Mouse (Mus musculus) liver, adult (tissue): ENCODE measurements around the gene Traf3ip1.

Experiments
- GATA4 ChIP-seq: IDR thresholded peaks from 2 replicates; pipeline ENCODE4 v1.6.1; 2014; ENCODE audit warnings: mild to moderate bottlenecking, low read length; ENCODE audit not compliant: insufficient replicate concordance

Gene Traf3ip1

DNA sequence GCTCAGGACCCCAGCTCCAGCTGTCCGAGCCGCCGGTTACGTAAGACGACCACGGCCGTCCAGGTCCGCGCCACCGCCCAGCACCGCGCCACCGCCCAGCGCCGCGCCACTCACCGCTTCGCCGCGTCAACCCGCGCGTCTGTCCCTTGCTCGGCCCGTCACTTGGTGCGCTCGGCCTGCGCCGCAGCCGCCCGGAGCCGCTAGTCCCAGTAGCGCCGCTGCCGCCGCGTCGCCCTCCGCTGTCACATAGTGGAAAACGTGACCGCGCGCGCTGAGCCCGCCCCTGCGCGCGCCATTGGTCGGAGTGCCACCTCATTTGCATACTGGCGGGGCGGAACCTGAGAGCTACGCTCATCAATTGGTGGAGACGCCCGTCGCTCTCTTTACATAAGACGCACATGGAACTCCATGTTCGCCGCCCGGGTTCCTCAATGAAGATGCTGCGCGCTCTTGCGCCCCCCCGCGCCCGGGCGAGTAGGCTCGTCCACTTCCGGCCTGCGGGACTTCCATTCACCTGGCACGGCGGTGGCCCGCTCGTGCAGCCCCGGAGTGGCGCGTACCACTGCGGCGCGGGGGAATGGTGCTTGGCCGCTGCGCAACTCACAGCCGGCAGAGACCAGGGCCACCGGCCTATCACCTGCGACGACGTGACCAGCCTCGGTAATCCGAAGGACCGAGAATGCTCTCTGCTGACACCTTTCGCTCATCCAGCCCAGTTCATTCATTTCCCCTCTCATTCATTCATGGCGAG, 35.2 kb upstream of the Traf3ip1 start, which contains the start of gene Per2:
TSS of gene Per2 (minus strand) at position 266 of the 751 bp plus-strand sequence.
- no peak for TF ChIP-seq GATA4

DNA sequence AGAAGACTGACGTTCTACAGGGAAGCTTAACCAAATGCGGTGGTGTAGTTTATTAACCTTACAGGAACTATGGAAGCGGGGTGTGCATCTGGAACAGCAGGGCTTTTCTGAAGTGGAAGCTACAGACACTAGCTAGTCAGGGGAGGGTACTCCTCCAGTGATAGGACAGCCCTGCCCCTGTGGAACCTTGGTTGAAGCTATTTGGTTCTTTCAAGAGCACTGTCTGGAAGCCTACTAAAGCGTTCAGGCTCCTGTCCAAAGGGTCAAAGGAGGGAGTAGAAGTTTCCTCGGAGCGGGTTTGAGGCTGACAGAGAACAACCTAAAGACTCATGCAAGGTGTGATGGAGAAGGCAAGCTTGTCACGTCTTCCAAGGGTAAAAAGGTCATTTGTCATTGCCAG, 34.4 kb upstream of the Traf3ip1 start:
- TF ChIP-seq GATA4: no peak

DNA sequence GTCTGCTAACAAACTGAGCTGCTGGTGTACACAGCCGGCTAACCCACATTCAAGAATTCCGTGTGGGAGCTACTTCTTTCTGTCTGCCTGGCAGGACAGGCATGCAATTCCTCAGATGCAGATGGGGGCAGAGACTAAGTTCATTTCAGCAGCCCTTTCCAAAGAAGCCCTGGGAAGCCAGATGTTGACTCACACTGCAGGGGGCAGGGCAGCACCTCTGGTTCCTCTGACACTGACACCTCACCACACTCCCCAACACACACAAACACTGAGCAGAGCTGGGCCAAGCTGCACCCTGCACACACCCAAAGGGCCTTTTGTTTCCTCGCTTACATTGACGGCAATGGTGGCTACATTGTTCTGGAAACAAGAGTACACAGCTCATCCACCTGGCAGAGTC, 33.9 kb upstream of the Traf3ip1 start:
- TF ChIP-seq GATA4: no peak

DNA sequence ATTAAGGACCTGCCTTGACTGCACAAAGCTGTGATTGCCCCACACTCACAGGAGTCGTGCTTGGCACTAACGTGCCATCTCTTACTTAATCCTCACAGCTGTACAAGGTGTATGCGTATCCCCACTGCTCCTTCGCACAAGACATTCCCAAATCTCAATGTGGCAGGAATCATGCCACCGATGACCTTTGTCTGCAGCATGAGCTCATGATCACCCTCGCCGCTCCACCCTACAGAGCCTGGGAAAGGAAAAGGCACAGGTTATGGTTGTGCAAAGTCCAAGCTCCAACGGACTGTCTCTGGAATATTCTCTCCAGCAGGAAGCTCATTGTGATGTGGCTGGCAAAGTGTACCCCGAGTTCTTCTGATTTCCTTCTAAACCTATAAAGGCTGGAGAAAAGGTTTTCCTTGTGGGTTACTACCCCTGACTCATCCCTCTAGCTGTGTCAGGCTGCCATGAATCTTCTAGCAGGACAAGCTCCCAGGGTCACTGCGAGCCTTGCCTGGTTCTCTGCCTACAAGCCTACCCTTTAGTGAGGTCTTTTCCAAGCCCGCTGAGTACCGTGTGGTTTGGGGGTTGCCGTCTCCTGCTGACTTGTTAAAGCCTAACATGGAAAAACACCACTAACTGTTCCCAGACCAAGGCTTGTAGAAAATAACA, 31.0 kb upstream of the Traf3ip1 start:
- no peak for TF ChIP-seq GATA4

DNA sequence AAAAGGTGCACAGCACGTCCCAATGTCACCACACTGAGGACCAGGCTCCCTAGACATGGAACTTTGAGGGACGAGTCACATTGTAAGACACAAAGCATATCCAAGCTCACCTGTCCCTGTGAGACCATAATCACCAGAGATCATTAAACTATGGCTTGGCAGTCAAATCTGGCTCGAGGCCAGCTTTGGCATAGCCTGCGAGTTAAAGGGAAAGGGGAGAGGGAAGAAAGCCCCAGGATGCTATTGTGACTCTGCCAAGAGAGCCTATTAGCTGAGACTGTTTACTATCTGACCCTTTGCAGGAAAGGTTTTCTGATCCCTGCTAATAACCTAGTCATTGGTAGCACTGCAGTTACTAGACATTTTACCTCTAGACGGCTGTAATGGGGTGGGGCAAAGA, 30.0 kb upstream of the Traf3ip1 start:
- no peak for TF ChIP-seq GATA4

DNA sequence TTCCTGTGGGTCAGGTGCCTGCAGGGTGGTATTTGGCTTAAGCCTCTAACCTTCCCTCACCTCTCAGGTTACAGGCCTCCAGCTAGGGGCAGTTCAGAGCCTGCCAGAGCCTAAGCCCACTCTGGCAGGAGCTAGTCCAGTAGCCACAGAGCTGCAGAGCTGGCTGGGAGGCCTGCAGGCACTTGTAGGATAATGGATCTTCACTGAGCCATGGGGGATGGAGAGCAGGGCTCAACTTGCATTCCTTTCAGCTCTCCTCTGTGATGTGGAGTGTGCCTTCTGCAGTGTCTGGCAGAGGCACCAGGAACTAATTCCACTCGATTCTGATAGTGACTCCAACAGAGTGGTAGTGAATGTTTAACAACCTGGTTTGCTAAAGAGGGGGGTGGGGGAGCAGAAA, 29.2 kb upstream of the Traf3ip1 start:
- no peak for TF ChIP-seq GATA4

DNA sequence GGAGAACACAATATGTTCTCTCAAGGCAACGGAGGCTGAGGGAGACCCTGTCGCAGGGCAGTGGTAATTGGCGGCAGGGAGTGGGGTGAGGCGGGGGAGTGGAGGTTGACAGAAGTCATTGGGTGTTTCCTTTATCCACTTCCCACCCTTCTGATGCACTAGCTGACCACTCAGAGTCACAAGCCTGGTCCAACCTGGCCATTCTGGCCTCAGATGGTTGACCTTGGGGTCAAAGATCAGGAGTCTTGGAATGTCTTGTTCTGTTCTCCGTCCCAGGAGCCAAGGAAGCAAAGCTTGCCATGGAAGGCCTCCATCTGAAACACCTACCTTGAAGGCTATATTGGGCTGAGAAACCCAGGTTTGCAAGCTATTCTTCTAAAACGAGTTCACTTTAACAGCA, 28.3 kb upstream of the Traf3ip1 start:
- TF ChIP-seq GATA4: no peak

DNA sequence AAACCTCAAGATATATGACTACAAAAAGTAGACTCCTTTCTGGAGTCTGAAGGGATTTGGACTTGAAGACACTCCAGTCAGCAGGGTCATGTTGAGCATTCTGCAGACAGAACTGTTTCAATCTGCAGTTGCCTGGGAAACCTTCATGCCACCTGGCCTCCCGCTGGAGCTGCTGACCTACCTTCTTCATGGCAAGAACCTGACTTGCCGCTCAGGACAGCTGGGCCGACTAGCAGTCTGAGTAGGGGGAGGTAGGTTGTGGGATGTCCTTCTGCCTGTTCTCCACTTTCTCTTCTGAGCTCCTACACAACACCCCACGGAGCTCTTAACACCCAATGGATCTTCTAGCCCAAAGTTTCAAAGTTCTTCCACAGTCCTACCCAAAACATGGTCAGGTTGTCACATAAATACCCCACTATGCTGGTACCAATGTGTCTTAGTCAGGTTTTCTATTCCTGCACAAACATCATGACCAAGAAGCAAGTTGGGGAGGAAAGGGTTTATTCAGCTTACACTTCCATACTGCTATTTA, 24.5 kb upstream of the Traf3ip1 start:
- TF ChIP-seq GATA4: no peak

DNA sequence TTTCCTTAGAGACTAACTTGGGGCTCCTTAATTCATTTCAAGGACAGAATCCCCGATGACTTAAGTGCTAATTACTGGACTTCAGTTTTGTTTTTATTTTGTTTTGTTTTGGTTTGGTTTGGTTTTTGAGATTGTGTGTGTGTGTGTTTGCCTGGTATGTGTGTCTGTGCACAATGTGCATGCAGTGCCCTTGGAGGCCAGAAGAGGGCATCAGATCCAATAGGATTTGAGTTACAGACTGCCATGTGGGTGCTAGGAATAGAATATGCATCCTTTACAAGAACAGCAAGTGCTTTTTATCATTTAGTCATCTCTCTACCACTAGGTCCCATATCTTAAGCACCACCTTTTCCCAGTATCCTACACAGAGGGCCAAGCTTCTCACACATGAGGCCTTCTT, 15.5 kb upstream of the Traf3ip1 start:
- no peak for TF ChIP-seq GATA4

DNA sequence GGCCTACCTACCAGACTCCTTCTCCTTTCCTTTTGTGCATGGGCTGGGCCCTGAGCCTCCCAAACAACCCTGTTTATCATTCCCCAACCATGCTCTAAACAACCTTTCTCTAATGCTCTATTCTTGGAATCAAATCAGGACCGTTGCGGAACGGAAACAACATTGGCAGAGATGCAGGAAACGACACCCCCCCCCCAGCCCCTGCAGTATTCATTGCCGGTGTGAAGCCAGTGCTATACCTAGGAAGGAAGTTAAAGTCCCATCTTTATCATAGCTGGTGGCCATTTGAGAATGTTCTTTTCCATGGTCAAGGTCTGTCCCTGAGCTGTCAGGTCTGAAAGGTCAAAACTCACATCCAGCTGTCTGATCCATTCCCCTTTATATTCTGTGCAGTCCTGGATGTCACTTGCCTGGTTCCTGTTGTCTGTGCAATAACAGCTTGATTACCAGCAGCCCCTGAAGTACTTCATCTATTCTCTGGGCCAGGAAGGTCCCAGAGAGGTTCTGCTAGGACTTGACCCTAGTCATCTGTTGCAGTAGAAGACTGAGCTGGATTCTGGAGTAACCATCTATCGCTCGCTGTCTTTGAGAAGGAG, 11.7 kb upstream of the Traf3ip1 start:
- TF ChIP-seq GATA4: no peak

DNA sequence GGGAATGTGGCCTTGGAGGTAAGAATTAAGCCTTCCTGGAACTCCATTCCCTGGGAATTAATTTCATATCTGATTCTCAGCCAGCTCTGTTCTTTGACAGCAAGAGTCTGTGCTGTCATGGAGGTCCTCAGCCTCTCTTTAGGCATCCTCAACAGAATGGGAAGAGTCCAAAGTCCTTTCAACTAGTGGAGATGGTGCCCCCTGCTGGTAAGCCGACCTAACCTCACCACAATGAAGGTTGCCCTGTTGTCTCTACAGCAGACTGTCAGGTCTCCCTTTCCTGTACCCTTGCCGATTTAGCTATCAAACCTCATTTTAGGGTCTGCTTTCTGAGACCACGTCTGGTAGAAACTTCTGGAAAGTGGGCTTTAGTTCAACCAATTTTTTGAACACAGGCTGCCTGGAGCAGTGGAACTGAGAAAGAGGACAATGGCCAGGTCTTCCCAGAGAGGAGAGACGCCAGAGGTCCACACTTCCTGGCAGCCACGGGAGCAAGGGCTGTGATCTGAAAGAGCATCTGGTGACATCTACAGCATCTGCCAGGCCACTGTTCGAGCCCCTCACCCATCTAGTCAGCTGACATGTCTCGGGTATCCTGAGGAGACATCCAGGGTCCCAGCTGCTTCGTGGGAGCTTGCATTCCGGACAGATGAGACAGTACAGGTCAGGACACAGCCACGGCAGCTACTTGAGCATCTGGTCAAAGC, 11.0 kb upstream of the Traf3ip1 start:
- TF ChIP-seq GATA4: no peak

DNA sequence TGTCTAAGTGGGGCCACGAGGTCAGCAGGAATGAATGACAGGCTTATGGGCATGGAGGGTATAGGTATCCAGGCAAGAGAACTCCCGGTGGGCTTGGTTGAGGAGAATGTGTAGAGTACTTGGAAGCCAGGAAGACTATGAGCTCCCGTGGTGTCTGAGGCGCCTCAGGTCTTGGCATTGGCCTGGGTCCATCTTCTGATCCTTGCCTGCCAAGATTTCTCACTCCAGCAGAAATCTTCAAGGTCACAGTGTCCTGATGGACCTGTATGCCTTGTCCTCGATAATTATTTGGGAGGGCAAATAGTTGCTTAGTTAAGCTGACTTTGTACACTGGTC, 10.5 kb upstream of the Traf3ip1 start:
- TF ChIP-seq GATA4: no peak

DNA sequence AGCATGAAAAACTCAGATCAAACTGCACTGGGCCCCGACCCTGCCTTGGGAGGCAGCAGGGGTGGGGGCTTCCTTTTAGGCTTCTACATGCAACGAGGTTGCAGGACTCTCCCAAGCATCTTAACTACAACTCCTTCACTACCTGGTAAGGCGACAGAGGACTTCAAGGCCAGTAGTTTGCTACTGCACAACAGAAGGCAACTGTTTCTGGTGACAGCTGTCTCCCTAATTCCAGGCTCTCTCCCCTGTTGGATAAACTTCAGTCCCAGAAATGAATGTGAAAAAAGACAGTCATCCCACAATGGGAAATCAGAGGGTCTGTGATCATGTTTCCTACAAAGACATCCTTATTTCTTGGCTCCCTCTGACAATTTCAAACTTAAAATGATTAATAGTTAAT, 9.0 kb upstream of the Traf3ip1 start:
- no peak for TF ChIP-seq GATA4

DNA sequence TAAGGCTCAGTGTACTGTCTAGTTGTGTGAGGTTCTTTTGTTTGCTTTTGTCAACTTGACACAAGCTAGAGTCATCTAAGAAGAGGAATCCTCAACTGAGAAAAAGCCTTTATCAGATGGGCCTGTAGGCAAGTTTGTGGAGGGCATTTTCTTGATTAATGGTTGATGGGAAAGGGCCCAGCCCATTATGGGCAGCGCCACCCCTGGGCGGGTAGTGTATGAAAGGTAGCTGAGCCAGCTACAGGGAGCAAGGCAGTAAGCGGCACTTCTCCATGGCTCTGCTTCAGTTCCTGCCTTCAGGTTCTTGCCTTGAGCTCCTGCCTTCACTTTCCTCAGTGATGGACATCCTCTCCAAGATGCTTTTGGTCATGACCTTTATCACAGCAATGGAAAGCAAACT, 8.3 kb upstream of the Traf3ip1 start:
- TF ChIP-seq GATA4: no peak

DNA sequence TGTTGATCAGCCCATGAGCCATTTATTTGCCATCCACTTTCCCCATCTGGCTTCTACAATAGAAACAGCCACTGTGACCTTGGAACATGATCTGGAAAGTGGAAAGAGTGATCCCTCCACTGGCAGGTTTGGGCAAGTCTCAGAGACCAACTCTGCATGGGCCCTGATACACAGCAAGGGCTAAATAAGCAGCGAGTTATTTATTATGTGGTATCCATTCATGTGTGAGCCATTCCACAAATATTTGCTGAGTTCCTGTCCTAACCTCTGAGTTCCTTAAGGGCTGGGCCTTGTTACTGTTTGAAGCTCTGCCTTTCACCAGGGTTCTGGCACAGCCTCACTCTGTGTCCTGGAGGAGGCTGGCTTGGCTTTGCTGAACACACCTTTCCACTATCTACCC, 4.1 kb upstream of the Traf3ip1 start:
- TF ChIP-seq GATA4: no peak

DNA sequence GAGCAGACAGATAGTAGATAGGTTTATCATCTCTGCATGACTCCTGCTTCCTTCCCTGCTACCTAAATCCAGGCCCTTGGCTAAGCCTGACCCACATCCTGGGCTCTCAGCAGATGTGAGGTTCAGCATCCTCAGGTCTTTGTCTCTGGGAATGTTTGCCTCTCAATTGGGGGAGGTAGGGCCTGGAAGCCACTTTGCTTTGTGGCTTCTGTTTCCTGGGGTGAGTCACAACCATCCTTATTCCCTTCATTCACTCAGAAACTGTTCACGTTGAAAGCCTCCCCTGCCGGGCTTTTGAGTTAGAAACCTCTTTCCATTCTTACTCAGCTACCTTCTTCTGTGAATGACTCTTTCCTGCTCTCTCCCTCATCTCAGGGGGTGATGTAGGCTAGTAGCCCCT, 1.7 kb upstream of the Traf3ip1 start:
- TF ChIP-seq GATA4: no peak

DNA sequence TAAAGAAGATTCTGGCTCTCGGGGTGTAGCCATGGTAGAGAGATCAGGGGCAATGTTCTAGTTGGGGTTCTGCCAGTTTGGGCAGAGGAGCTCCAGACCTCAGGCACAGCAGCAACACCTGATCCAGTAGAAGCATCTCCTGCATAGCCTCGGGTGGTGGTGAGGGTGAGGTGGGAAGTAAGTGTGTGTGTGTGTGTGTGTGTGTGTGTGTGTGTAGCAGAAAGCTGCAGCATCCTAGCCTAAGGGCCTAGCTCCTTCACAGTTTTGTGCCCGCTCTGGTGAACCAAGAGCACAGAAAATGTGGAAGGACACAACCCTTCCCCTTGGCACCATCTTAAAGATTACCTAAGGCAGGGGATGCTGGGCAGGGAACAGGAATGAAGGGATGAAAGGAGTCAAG, 509 bp upstream of the Traf3ip1 start:
- TF ChIP-seq GATA4: no peak
